Mouse (Mus musculus): ENCODE measurements around the gene Atp2a3. TPM values are rescaled to one million over a fixed set of nuclear protein-coding genes. Genes with fewer than 3 reads are reported as not detected.
A peak's percentile ranks its signal among the peaks of the same experiment; 100 is the strongest.

The Atp2a3 gene
- total and polyA plus RNA-seq, 2 experiments from 2014 or later: 3.1 to 3.8 TPM

DNA sequence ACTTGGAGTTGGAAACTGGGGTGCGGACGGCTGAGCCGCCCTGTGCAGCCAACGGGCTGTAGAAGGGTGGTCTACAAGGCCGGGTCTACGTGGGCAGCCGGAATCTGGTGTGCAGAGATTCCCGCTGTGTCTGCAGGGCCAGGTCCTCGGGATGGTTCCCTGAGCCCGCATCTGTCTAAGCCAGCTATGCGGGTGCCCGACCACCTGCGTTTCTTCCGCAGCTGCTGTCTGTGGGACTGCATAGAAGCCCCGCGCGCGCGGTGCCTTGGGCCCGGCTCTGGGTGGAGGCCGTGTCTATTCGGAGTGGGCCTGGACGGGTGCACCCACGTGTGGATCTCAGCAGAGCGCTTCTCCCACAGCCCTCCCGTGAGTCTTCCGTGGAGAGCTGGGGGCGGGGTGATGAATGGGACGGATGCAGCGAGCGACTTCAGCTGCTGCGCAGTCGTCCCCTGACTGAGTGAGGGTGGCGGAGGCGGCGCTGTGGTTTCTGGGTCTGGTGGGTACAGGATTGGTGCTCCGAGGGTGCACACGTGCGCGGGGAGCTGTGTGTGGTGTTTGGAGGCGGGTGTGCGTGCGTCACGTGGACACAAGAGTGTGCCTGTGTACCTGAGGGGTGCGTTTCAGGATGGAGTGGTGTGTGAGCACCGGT lies 58.3 kb downstream of the Atp2a3 start:
- ATAC-seq (ENCODE audit: insufficient read depth, low read depth): peak; percentile 19; the same call in 1 of the 2 replicates
- Histone ChIP-seq H3K9ac (replicated peaks; ENCODE audit: low read depth, low read length) (peak overlapping the region; percentile 18), H3K9me3 (replicated peaks; ENCODE audit: control insufficient read depth, low read length) (no peaks in the 10 kb centered on the region), H3K4me2 (ENCODE audit: low read depth, low read length) (peak overlapping the region; percentile 93), H3K4me3 (ENCODE audit: low read depth, low read length) (peak overlapping the region; percentile 54), H3K27ac (ENCODE audit: low read depth) (no peak overlapping the region), H3K36me3 (replicated peaks; ENCODE audit: control insufficient read depth, insufficient read depth, low read length) (no peaks in the 10 kb centered on the region), H3K27me3 (ENCODE audit: control insufficient read depth, insufficient read depth, low read length) (peaks cover 29% of the 10 kb centered on the region), H3K4me1 (ENCODE audit: control insufficient read depth, insufficient read depth) (peaks cover 7% of the 10 kb centered on the region)
- WGBS: under 1% methylated on average over 43 of the region's 46 CpGs
- no peak for TF ChIP-seq CTCF (IDR thresholded peaks at IDR 0.05; ENCODE audit: low read depth)
- no peak for TF ChIP-seq EP300 (IDR thresholded peaks at IDR 0.05; ENCODE audit: low read depth)
- no peak for DNase-seq (ENCODE audit: low spot score)

DNA sequence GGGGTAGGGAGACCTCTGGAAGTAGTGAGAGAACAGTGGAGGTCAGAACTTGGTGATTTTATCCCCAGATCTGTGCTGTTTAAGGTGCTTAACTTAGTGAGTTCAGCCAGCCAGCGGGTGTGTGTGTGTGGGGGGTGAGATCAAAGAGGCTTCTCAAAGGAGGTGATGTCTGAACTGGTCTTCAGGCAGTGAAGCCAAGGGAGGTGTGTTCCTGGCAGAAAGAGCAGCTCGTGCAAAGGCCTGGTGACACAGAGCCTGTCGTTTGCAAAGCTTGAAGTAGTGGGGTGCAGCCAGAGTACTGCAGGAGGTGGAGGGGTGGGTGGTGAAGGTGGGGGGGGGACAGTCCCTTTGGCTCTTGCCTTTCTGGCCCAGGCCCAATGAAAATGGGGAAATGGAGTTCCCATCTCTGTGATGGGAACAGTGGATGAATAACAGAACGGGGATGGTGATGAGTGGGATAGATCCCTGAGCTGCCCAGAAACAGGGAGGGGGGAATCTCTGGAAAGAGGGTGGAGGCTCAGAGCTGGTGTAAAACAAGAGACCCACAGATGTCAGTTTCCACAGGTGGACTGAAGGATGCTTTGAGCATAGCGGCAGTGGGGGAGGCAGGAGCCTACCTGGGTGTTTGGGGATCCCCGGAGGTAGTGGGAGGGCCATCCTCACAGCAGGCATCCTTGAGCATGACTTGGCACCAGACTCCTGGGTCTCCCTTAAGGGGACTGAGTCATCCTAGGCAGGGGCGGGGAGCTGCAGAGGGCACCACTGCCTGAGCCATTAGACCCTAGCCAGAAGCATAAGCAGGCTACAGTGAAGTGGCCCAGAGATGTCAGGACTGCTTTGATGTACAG lies 60.2 kb downstream of the Atp2a3 start:
- no peak overlapping the region for H3K9ac ChIP-seq (replicated peaks; ENCODE audit: low read depth, low read length)
- no peaks in the 10 kb centered on the region for H3K9me3 ChIP-seq (replicated peaks; ENCODE audit: control insufficient read depth, low read length)
- no peak for TF ChIP-seq EP300 (IDR thresholded peaks at IDR 0.05; ENCODE audit: low read depth)
- no peak for TF ChIP-seq CTCF (IDR thresholded peaks at IDR 0.05; ENCODE audit: low read depth)
- WGBS: 60% methylated on average over 7 of the region's 7 CpGs
- H3K27me3 ChIP-seq (ENCODE audit: control insufficient read depth, insufficient read depth, low read length): peaks cover 29% of the 10 kb centered on the region
- no peak for ATAC-seq (ENCODE audit: insufficient read depth, low read depth)
- no peak overlapping the region for H3K4me3 ChIP-seq (ENCODE audit: low read depth, low read length)
- H3K27ac ChIP-seq (ENCODE audit: low read depth): no peak overlapping the region
- H3K36me3 ChIP-seq (replicated peaks; ENCODE audit: control insufficient read depth, insufficient read depth, low read length): no peaks in the 10 kb centered on the region
- no peak overlapping the region for H3K4me2 ChIP-seq (ENCODE audit: low read depth, low read length)
- DNase-seq (ENCODE audit: low spot score): no peak
- H3K4me1 ChIP-seq (ENCODE audit: control insufficient read depth, insufficient read depth): peaks cover 15% of the 10 kb centered on the region; the same call in 1 of the 2 replicates

DNA sequence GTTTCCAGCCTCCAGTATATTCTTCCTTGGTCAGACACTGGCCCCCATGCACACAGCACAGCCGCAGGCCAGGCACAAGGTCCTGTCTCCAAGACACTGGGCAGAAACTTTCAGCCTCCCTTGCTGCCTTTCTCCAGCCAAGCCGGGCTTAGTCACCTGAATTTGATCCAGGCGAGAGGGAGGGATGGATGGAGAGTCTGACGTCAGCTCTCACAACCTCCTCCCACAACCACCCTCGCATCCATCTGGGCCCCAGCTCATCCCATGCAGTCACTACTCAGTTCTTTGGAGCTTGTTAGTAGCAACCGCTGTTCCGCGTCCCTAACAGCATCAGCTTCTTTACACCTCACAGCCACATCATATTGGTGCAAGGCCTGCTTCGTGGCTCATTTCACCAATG lies 62.1 kb downstream of the Atp2a3 start:
- H3K4me3 ChIP-seq (ENCODE audit: low read depth, low read length): no peak overlapping the region
- H3K4me1 ChIP-seq (ENCODE audit: control insufficient read depth, insufficient read depth): peaks cover 15% of the 10 kb centered on the region; the same call in 1 of the 2 replicates
- H3K27me3 ChIP-seq (ENCODE audit: control insufficient read depth, insufficient read depth, low read length): peaks cover 27% of the 10 kb centered on the region
- H3K4me2 ChIP-seq (ENCODE audit: low read depth, low read length): no peak overlapping the region
- no peak overlapping the region for H3K27ac ChIP-seq (ENCODE audit: low read depth)
- whole genome bisulfite sequencing: 59% methylated on average over 9 of the region's 9 CpGs
- H3K9me3 ChIP-seq (replicated peaks; ENCODE audit: control insufficient read depth, low read length): no peaks in the 10 kb centered on the region
- DNase-seq (ENCODE audit: low spot score) (no peak), ATAC-seq (ENCODE audit: insufficient read depth, low read depth) (no peak)
- no peaks in the 10 kb centered on the region for H3K36me3 ChIP-seq (replicated peaks; ENCODE audit: control insufficient read depth, insufficient read depth, low read length)
- TF ChIP-seq CTCF (IDR thresholded peaks at IDR 0.05; ENCODE audit: low read depth) (no peak), EP300 (IDR thresholded peaks at IDR 0.05; ENCODE audit: low read depth) (no peak)
- H3K9ac ChIP-seq (replicated peaks; ENCODE audit: low read depth, low read length): no peak overlapping the region

DNA sequence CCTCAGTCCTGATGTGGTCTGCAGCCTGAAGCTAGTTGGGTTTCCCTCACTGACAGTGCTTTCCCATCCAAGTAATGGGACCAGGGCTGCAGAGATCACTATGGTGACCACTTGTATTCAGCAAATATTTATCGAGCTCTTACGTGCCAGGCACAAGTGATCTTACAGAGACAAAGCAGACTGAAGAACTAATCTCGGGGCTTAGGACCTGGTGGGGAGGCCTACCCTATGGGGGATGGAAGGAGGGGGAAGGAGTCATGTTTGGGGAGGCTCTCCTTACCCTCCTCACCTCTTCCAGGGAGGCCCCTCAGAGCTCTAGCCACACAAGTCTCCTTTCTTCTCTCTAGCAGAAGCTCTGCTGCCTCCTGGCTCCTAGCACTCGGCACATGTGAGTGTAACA lies 62.9 kb downstream of the Atp2a3 start:
- no peak overlapping the region for H3K9ac ChIP-seq (replicated peaks; ENCODE audit: low read depth, low read length)
- no peak overlapping the region for H3K4me3 ChIP-seq (ENCODE audit: low read depth, low read length)
- H3K27ac ChIP-seq (ENCODE audit: low read depth): peak overlapping the region; percentile 19; the same call in 1 of the 2 replicates
- TF ChIP-seq CTCF (IDR thresholded peaks at IDR 0.05; ENCODE audit: low read depth) (no peak), EP300 (IDR thresholded peaks at IDR 0.05; ENCODE audit: low read depth) (no peak)
- no peaks in the 10 kb centered on the region for H3K36me3 ChIP-seq (replicated peaks; ENCODE audit: control insufficient read depth, insufficient read depth, low read length)
- H3K9me3 ChIP-seq (replicated peaks; ENCODE audit: control insufficient read depth, low read length): no peaks in the 10 kb centered on the region
- H3K4me2 ChIP-seq (ENCODE audit: low read depth, low read length): no peak overlapping the region
- WGBS: 44% methylated on average over 4 of the region's 4 CpGs
- H3K4me1 ChIP-seq (ENCODE audit: control insufficient read depth, insufficient read depth): peaks cover 15% of the 10 kb centered on the region; the same call in 1 of the 2 replicates
- H3K27me3 ChIP-seq (ENCODE audit: control insufficient read depth, insufficient read depth, low read length): peaks cover 22% of the 10 kb centered on the region
- ATAC-seq (ENCODE audit: insufficient read depth, low read depth) (no peak), DNase-seq (ENCODE audit: low spot score) (no peak)

DNA sequence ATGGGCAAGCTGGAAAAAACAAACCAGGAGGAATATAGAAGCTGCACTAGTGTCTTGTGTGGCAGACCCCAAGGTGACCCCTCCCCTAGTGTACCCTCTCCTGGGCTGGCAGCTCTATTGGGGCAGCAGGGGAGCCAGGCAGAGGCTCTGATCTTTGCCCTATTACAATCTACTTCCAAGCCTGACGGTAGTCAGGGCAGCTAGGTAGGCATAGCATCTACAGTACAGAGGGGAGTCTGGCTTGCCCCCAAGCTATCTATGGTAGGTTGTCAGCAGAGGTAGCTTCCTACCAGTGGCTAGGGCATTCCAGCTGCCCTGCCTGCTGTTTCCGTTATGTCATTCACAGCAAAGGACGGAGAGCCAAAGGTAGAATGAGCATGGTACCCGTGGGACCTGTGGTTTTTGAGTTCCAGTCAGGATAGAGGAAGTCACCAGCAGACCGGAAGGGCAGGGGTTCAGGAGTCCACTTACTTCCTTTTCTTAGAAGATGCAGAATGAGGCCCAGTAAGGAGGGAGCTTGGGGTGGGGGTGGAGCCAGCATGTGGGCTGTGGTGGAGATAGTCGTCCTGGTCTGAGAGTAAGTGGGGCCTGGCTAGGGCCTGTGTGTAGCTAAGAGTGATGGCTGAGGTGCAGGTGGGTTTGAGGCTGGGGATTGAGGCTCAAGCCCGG lies 63.4 kb downstream of the Atp2a3 start:
- DNase-seq (ENCODE audit: low spot score) (no peak), ATAC-seq (ENCODE audit: insufficient read depth, low read depth) (peak; percentile 27; the same call in 1 of the 2 replicates)
- WGBS: 49% methylated on average over 7 of the region's 7 CpGs
- H3K4me3 ChIP-seq (ENCODE audit: low read depth, low read length): no peak overlapping the region
- H3K27me3 ChIP-seq (ENCODE audit: control insufficient read depth, insufficient read depth, low read length): peaks cover 21% of the 10 kb centered on the region
- no peaks in the 10 kb centered on the region for H3K9me3 ChIP-seq (replicated peaks; ENCODE audit: control insufficient read depth, low read length)
- H3K4me2 ChIP-seq (ENCODE audit: low read depth, low read length): no peak overlapping the region
- no peaks in the 10 kb centered on the region for H3K36me3 ChIP-seq (replicated peaks; ENCODE audit: control insufficient read depth, insufficient read depth, low read length)
- TF ChIP-seq EP300 (IDR thresholded peaks at IDR 0.05; ENCODE audit: low read depth) (no peak), CTCF (IDR thresholded peaks at IDR 0.05; ENCODE audit: low read depth) (no peak)
- peak overlapping the region; percentile 19; the same call in 1 of the 2 replicates for H3K27ac ChIP-seq (ENCODE audit: low read depth)
- peaks cover 13% of the 10 kb centered on the region; the same call in 1 of the 2 replicates for H3K4me1 ChIP-seq (ENCODE audit: control insufficient read depth, insufficient read depth)
- no peak overlapping the region for H3K9ac ChIP-seq (replicated peaks; ENCODE audit: low read depth, low read length)
